Mouse (Mus musculus) midbrain, embryonic 16.5 days (tissue): Measurements from ENCODE around the gene Hbs1l. TPM values are rescaled to one million over a fixed set of nuclear protein-coding genes. Genes with fewer than 3 reads are reported as not detected.
"Not testable (repeated sequence)": the region's sequence is repeated elsewhere in the genome, so short reads cannot be mapped to it uniquely, and the experiment has no call there.

Experiments
- ATAC-seq: fragments of 200-750 bp; cut with Nextera tagmentation; 2 replicates; pipeline ENCODE4 v1.8.0; 2017; ENCODE audit warnings: moderate TSS enrichment
- H3K27ac ChIP-seq: fragments of 300-500 bp; sonication (generic); 2 replicates; pipeline ENCODE4 v1.5.1; 2014; ENCODE audit warnings: mild to moderate bottlenecking, low read length, mixed read lengths
- H3K27me3 ChIP-seq: fragments of 300-500 bp; sonication (generic); 2 replicates; pipeline ENCODE4 v1.6.1; 2014; ENCODE audit warnings: low read depth, low read length, mixed read lengths; ENCODE audit not compliant: control insufficient read depth, insufficient read depth
- H3K36me3 ChIP-seq: fragments of 300-500 bp; sonication (generic); 2 replicates; pipeline ENCODE4 v1.6.1; 2014; ENCODE audit warnings: mild to moderate bottlenecking, low read length, moderate library complexity, mixed read lengths; ENCODE audit not compliant: control insufficient read depth, insufficient read depth
- H3K4me1 ChIP-seq: fragments of 300-500 bp; sonication (generic); 2 replicates; pipeline ENCODE4 v1.6.1; 2014; ENCODE audit warnings: mild to moderate bottlenecking, low read length, mixed read lengths; ENCODE audit not compliant: control insufficient read depth, insufficient read depth
- H3K4me2 ChIP-seq: fragments of 300-500 bp; sonication (generic); 2 replicates; pipeline ENCODE4 v1.6.1; 2014; ENCODE audit warnings: mild to moderate bottlenecking, low read length, mixed read lengths
- H3K4me3 ChIP-seq: fragments of 300-500 bp; sonication (generic); 2 replicates; pipeline ENCODE4 v1.5.1; 2014; ENCODE audit warnings: low read depth, mild to moderate bottlenecking, low read length, moderate library complexity, mixed read lengths
- H3K9ac ChIP-seq: fragments of 300-500 bp; sonication (generic); 2 replicates; pipeline ENCODE4 v1.6.1; 2014; ENCODE audit warnings: low read depth, low read length, mixed read lengths
- H3K9me3 ChIP-seq: fragments of 300-500 bp; sonication (generic); replicated peaks from 2 replicates; pipeline ENCODE4 v1.6.1; 2014; ENCODE audit warnings: mild to moderate bottlenecking, low read length, mixed read lengths; ENCODE audit not compliant: control insufficient read depth, poor library complexity, severe bottlenecking
- WGBS: fragments of 180-500 bp; shearing (Covaris S2); extraction: QIAGEN DNeasy Blood & Tissue Kit; methylation state at CpG from one replicate; pipeline ENCODE4 v1.1.7; 2014; 5-methylcytosine and 5-hydroxymethylcytosine counted together
- polyA plus RNA-seq: library from polyadenylated mRNA; unstranded; fragments of >200 nt; fragmentation: Nextera tagmentation; extraction: Ambion mirVana; gene quantifications from 2 replicates; pipeline ENCODE4 v1.2.1, GENCODE M21; 2015

The Hbs1l gene
- polyA plus RNA-seq, 1 experiment from 2014 or later: 89.3 TPM

GRCm38 (mm10) chr10:21385111-21385663 lies 89.4 kb downstream of the Hbs1l start:
- H3K27me3 ChIP-seq: no peaks in the 10 kb centered on the region
- H3K4me3 ChIP-seq: no peak overlapping the region
- H3K9ac ChIP-seq: no peak overlapping the region
- H3K9me3 ChIP-seq: no peaks in the 10 kb centered on the region
- no peaks in the 10 kb centered on the region for H3K36me3 ChIP-seq
- H3K4me2 ChIP-seq: no peak overlapping the region
- ATAC-seq: no peak
- no peak overlapping the region for H3K27ac ChIP-seq
- peaks cover 2% of the 10 kb centered on the region; the same call in 1 of the 2 replicates for H3K4me1 ChIP-seq
- WGBS: 76% methylated on average over 3 of the region's 3 CpGs

GRCm38 (mm10) chr10:21389075-21389474 lies 93.3 kb downstream of the Hbs1l start:
- H3K36me3 ChIP-seq: no peaks in the 10 kb centered on the region
- no peak for ATAC-seq
- no peak overlapping the region for H3K27ac ChIP-seq
- H3K4me1 ChIP-seq: peaks cover 2% of the 10 kb centered on the region; the same call in 1 of the 2 replicates
- H3K27me3 ChIP-seq: no peaks in the 10 kb centered on the region
- WGBS: 83% methylated on average over 11 of the region's 11 CpGs
- no peaks in the 10 kb centered on the region for H3K9me3 ChIP-seq
- no peak overlapping the region for H3K4me2 ChIP-seq
- H3K9ac ChIP-seq: no peak overlapping the region
- H3K4me3 ChIP-seq: no peak overlapping the region

- no peaks in the 10 kb centered on the region for H3K9me3 ChIP-seq
- WGBS: 82% methylated on average over 4 of the region's 4 CpGs
- no peak overlapping the region for H3K9ac ChIP-seq
- no peaks in the 10 kb centered on the region for H3K27me3 ChIP-seq
- no peak for ATAC-seq
- H3K4me3 ChIP-seq: no peak overlapping the region
- peaks cover 2% of the 10 kb centered on the region; the same call in 1 of the 2 replicates for H3K4me1 ChIP-seq
- H3K36me3 ChIP-seq: no peaks in the 10 kb centered on the region
- no peak overlapping the region for H3K27ac ChIP-seq
- no peak overlapping the region for H3K4me2 ChIP-seq
These were observed 94.7 kb downstream of the Hbs1l start for GRCm38 (mm10) chr10:21390440-21390839.

- H3K4me2 ChIP-seq: no peak overlapping the region
- no peak overlapping the region for H3K27ac ChIP-seq
- H3K4me3 ChIP-seq: no peak overlapping the region
- 68% methylated on average over 4 of the region's 4 CpGs for WGBS
- ATAC-seq: no peak
- no peaks in the 10 kb centered on the region for H3K9me3 ChIP-seq
- H3K9ac ChIP-seq: no peak overlapping the region
- no peaks in the 10 kb centered on the region for H3K27me3 ChIP-seq
- H3K4me1 ChIP-seq: peaks cover 2% of the 10 kb centered on the region; the same call in 1 of the 2 replicates
- no peaks in the 10 kb centered on the region for H3K36me3 ChIP-seq
These were observed 95.5 kb downstream of the Hbs1l start for GRCm38 (mm10) chr10:21391286-21391685.

GRCm38 (mm10) chr10:21393390-21393789 lies 97.6 kb downstream of the Hbs1l start:
- ATAC-seq: no peak
- WGBS: 94% methylated on average over 2 of the region's 2 CpGs
- H3K4me1 ChIP-seq: peaks cover 2% of the 10 kb centered on the region; the same call in 1 of the 2 replicates

GRCm38 (mm10) chr10:21395426-21396139 lies 99.8 kb downstream of the Hbs1l start:
- Histone ChIP-seq H3K4me1 (no peaks in the 10 kb centered on the region), H3K36me3 (no peaks in the 10 kb centered on the region), H3K27me3 (no peaks in the 10 kb centered on the region), H3K9ac (no peak overlapping the region), H3K9me3 (no peaks in the 10 kb centered on the region), H3K27ac (no peak overlapping the region), H3K4me3 (no peak overlapping the region), H3K4me2 (no peak overlapping the region)
- WGBS: 85% methylated on average over 14 of the region's 14 CpGs
- ATAC-seq: no peak

More at GRCm38 (mm10) chr10:21393390-21393789, 97.6 kb downstream of the Hbs1l start:
- H3K27me3 ChIP-seq: no peaks in the 10 kb centered on the region
- H3K4me2 ChIP-seq: no peak overlapping the region
- no peaks in the 10 kb centered on the region for H3K9me3 ChIP-seq
- H3K27ac ChIP-seq: no peak overlapping the region
- no peak overlapping the region for H3K9ac ChIP-seq
- H3K4me3 ChIP-seq: no peak overlapping the region
- no peaks in the 10 kb centered on the region for H3K36me3 ChIP-seq

- not testable (repeated sequence) for H3K36me3 ChIP-seq, H3K9me3 ChIP-seq, H3K4me3 ChIP-seq, H3K9ac ChIP-seq, H3K27ac ChIP-seq, H3K27me3 ChIP-seq, ATAC-seq, H3K4me2 ChIP-seq, H3K4me1 ChIP-seq
- 76% methylated on average over 6 of the region's 6 CpGs for WGBS
These were observed 103.2 kb downstream of the Hbs1l start for GRCm38 (mm10) chr10:21398873-21399425.

- WGBS: 65% methylated on average over 8 of the region's 8 CpGs
These were observed 103.8 kb downstream of the Hbs1l start for GRCm38 (mm10) chr10:21399622-21400021.

GRCm38 (mm10) chr10:21400031-21400430 lies 104.3 kb downstream of the Hbs1l start:
- no peaks in the 10 kb centered on the region for H3K9me3 ChIP-seq
- H3K4me1 ChIP-seq: no peaks in the 10 kb centered on the region
- no peak for ATAC-seq
- no peaks in the 10 kb centered on the region for H3K27me3 ChIP-seq
- no peaks in the 10 kb centered on the region for H3K36me3 ChIP-seq
- 68% methylated on average over 7 of the region's 7 CpGs for WGBS
- H3K27ac ChIP-seq: no peak overlapping the region
- H3K4me2 ChIP-seq: no peak overlapping the region
- H3K9ac ChIP-seq: no peak overlapping the region
- H3K4me3 ChIP-seq: no peak overlapping the region

More at GRCm38 (mm10) chr10:21399622-21400021, 103.8 kb downstream of the Hbs1l start:
- Histone ChIP-seq H3K4me1 (no peaks in the 10 kb centered on the region), H3K36me3 (no peaks in the 10 kb centered on the region), H3K4me2 (no peak overlapping the region), H3K27me3 (no peaks in the 10 kb centered on the region), H3K27ac (no peak overlapping the region), H3K9ac (no peak overlapping the region), H3K9me3 (no peaks in the 10 kb centered on the region), H3K4me3 (no peak overlapping the region)
- no peak for ATAC-seq
